Mouse (Mus musculus) erythroblast, embryonic 14.5 days (primary cell): ENCODE measurements around the gene Topaz1.

Experiments
- GATA1 ChIP-seq: IDR thresholded peaks from 2 replicates; pipeline ENCODE4 v1.6.1; 2012; ENCODE audit warnings: low read length, inconsistent platforms, mixed read lengths
- TAL1 ChIP-seq: IDR thresholded peaks from 3 replicates; pipeline ENCODE4 v1.6.1; 2012; ENCODE audit warnings: low read length, inconsistent platforms, mixed read lengths

DNA sequence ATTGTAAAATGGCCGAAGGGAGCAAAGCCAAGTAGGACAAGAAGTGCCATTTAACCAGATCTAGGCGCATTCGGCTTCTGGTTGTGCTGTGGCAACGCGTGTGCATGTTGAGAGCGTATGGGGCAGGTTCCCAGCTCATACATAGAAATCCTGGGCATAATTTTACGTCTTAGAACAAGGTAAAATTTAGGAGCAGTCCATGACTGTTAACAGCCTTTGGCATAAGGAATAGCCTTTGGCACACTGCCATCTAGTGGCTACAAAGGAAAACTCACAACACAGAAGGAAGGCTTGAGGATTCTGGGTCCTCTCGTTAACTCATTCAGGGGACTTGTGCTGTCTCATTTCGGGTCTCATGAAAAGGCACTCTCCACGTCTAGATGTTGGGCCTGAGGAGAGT lies 17.6 kb upstream of the Topaz1 start:
- TF ChIP-seq TAL1 (no peak), GATA1 (no peak)
